Mouse (Mus musculus) heart, postnatal 0 days (tissue): Measurements from ENCODE around the gene Klk8.

Experiments used
- CTCF ChIP-seq: IDR thresholded peaks from 2 replicates; pipeline ENCODE4 v1.5.1; 2016; ENCODE audit warnings: antibody characterized with exemption, control low read depth, low read depth
- EP300 ChIP-seq: IDR thresholded peaks from 2 replicates; pipeline ENCODE4 v1.6.1; 2016; ENCODE audit warnings: antibody characterized with exemption, low read depth

GRCm38 (mm10) chr7:43788096-43788495 lies 9.3 kb upstream of the Klk8 start:
- TF ChIP-seq CTCF (no peak), EP300 (no peak)
